Mouse (Mus musculus): ENCODE measurements around the gene Olfr1080.

DNA sequence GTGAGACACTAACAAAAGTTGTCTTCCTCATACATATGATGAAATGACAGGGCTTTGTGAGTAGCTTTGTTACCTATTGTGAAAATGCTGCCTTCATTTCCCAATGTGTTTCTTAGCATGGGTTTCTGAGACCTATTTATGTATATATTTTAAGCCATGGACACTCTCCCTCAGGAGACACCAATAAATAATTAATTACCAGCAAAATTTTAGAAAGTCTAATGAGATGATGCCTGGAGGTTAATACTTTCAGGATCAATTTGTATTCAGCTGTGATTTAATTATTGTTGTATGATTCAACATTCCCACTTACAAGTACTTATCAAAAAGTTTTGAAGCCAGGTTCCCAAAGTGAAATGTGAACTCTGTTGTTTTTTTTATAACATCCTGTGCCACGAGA is 15.7 kb downstream of the Olfr1080 start, which contains the start of gene Olfr1079:
- TF ChIP-seq POLR2A (IDR thresholded peaks at IDR 0.05; ENCODE audit: insufficient read length, low read depth) = no peak
- TF ChIP-seq MYOG (IDR thresholded peaks at IDR 0.05; ENCODE audit: control insufficient read depth in 1 of 3, insufficient read depth in 1 of 3, insufficient read length in 2 of 3, low read depth in 2 of 3) = no peak
- TF ChIP-seq USF1 (IDR thresholded peaks at IDR 0.05; ENCODE audit: low read depth) = no peak
